Mouse (Mus musculus) megakaryocyte progenitor cell, adult 5-6 weeks (primary cell): ENCODE results near the gene Traf7. TPM values are rescaled to one million over a fixed set of nuclear protein-coding genes. Genes with fewer than 3 reads are reported as not detected.

Experiments
- ATAC-seq: replicated peaks from 2 replicates; pipeline ENCODE4 v1.8.0; 2016; ENCODE audit warnings: mild to moderate bottlenecking, moderate TSS enrichment, inconsistent platforms; ENCODE audit not compliant: poor library complexity
- total RNA-seq, 2 experiments: library from RNA; stranded (forward) in 1 of 2; stranded (reverse) in 1 of 2; fragments of 157-497, 149-512 nt in 1 of 2; fragments of 200-1000 nt in 1 of 2; gene quantifications; 2 replicates each; pipeline versions ENCODE4 v1.2.3 to v1.2.4; 2015 to 2017

Gene Traf7
- total RNA-seq, 2 experiments from 2014 or later = 54.7 to 98.9 TPM

GRCm38 (mm10) chr17:24513609-24514008 is 14.1 kb downstream of the Traf7 start:
- ATAC-seq = peak; percentile 73

- ATAC-seq = no peak
Measured at GRCm38 (mm10) chr17:24507806-24508460, 19.8 kb downstream of the Traf7 start.

GRCm38 (mm10) chr17:24507129-24507664 is 20.5 kb downstream of the Traf7 start:
- no peak for ATAC-seq

GRCm38 (mm10) chr17:24506332-24507070 is 21.2 kb downstream of the Traf7 start:
- ATAC-seq = 0 out of 2 replicates have a peak, but pooled peaks have one; percentile 18

- ATAC-seq = no peak
Measured at GRCm38 (mm10) chr17:24505286-24505955, 22.3 kb downstream of the Traf7 start.

- ATAC-seq = no peak
Measured at GRCm38 (mm10) chr17:24504085-24504484, 23.7 kb downstream of the Traf7 start.

- peak; percentile 59 for ATAC-seq
Measured at GRCm38 (mm10) chr17:24502208-24502607, 25.5 kb downstream of the Traf7 start.

- no peak for ATAC-seq
Measured at GRCm38 (mm10) chr17:24496026-24496425, 31.7 kb downstream of the Traf7 start.

- ATAC-seq = no peak
Measured at GRCm38 (mm10) chr17:24495443-24495842, 32.3 kb downstream of the Traf7 start.

- ATAC-seq = peak; percentile 85
Measured at GRCm38 (mm10) chr17:24494627-24495335, 33.0 kb downstream of the Traf7 start.

- ATAC-seq = no peak
Measured at GRCm38 (mm10) chr17:24490399-24490798, 37.3 kb downstream of the Traf7 start.

- ATAC-seq = no peak
Measured at GRCm38 (mm10) chr17:24489265-24490030, 38.3 kb downstream of the Traf7 start.

- ATAC-seq = peak; percentile 54
Measured at GRCm38 (mm10) chr17:24488662-24489264, 39.0 kb downstream of the Traf7 start.

- ATAC-seq = 0 out of 2 replicates have a peak, but pooled peaks have one; percentile 39
Measured at GRCm38 (mm10) chr17:24488186-24488661, 39.5 kb downstream of the Traf7 start, which contains the start of gene Caskin1. Caskin1 (plus strand) TSS chr17:24488601.

GRCm38 (mm10) chr17:24485090-24485860 is 42.5 kb downstream of the Traf7 start:
- no peak for ATAC-seq

GRCm38 (mm10) chr17:24483495-24483894 is 44.2 kb downstream of the Traf7 start:
- no peak for ATAC-seq

GRCm38 (mm10) chr17:24481027-24481815 is 46.5 kb downstream of the Traf7 start:
- no peak for ATAC-seq
